In the genomic region with DNA sequence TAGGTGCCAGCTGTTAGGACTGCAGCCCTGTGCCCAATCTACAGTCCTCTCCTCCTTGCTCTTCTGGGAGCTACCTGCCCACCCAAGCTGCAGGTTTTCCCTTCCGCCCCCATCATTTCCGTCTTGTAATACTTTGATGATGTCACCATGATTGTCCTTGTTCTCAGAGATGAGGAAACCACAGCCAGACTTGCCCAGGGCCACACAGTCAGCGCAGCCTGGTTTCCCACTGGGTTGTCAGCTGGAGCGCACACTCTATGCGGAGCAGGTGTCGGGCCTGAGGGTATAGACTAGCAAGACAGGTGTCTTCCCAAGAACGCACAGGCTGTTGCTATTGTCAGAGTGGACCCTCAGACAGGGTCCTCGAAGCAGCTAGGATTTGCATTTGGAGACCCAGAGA, we compare ENCODE assay signal across 8 mouse cellular contexts. TPM values are rescaled to one million over a fixed set of nuclear protein-coding genes. Genes with fewer than 3 reads are reported as not detected.
DNase-seq lines count a peak whose midpoint lies in the region; ATAC-seq and TF ChIP-seq lines count a peak whose summit lies in the region.

No protein-coding gene starts in this region.

- ATAC-seq in forebrain, embryonic 12.5 days (ENCODE audit: low FRiP score): no peak
- ATAC-seq in forebrain, embryonic 11.5 days (replicated peaks; ENCODE audit: low FRiP score): no peak
- ATAC-seq in lung, postnatal 0 days: no peak
- ATAC-seq in embryonic facial prominence, embryonic 15.5 days (ENCODE audit: insufficient number of reproducible peaks, low FRiP score, low TSS enrichment, low read depth): peak; percentile 22; the same call in 1 of the 2 replicates
- ATAC-seq in stomach, postnatal 0 days (ENCODE audit: low FRiP score, low TSS enrichment): peak; percentile 14; the same call in 1 of the 2 replicates

- H3K9ac ChIP-seq in forebrain, embryonic 12.5 days: no peak overlapping the region
- no peak overlapping the region for H3K9ac ChIP-seq in forebrain, embryonic 11.5 days (ENCODE audit: low read length)
- H3K9ac ChIP-seq in lung, postnatal 0 days (replicated peaks; ENCODE audit: low read depth): no peak overlapping the region; the same call in 1 of the 2 replicates
- H3K9ac ChIP-seq in embryonic facial prominence, embryonic 15.5 days: no peak overlapping the region
- peak overlapping the region; percentile 52 for H3K9ac ChIP-seq in stomach, postnatal 0 days (ENCODE audit: low read length)

- no peak for TF ChIP-seq EP300 in lung, postnatal 0 days (IDR thresholded peaks at IDR 0.05)
- no peak for TF ChIP-seq EP300 in stomach, postnatal 0 days (optimal IDR thresholded peaks at IDR 0.05)

- H3K4me2 ChIP-seq in forebrain, embryonic 12.5 days: no peak overlapping the region
- H3K4me2 ChIP-seq in forebrain, embryonic 11.5 days (ENCODE audit: low read depth, low read length, severe bottlenecking): no peak overlapping the region
- no peak overlapping the region for H3K4me2 ChIP-seq in lung, postnatal 0 days (replicated peaks; ENCODE audit: low read depth, low read length)
- no peak overlapping the region for H3K4me2 ChIP-seq in embryonic facial prominence, embryonic 15.5 days (replicated peaks)
- no peak overlapping the region for H3K4me2 ChIP-seq in stomach, postnatal 0 days (replicated peaks; ENCODE audit: low read depth)

- H3K9me3 ChIP-seq in forebrain, embryonic 12.5 days: no peaks in the 10 kb centered on the region
- H3K9me3 ChIP-seq in forebrain, embryonic 11.5 days (ENCODE audit: control insufficient read depth, low read length): no peaks in the 10 kb centered on the region
- H3K9me3 ChIP-seq in lung, postnatal 0 days (ENCODE audit: low read length): no peaks in the 10 kb centered on the region
- H3K9me3 ChIP-seq in embryonic facial prominence, embryonic 15.5 days (replicated peaks): no peaks in the 10 kb centered on the region
- no peaks in the 10 kb centered on the region for H3K9me3 ChIP-seq in stomach, postnatal 0 days (ENCODE audit: control insufficient read depth, low read length)

- H3K36me3 ChIP-seq in forebrain, embryonic 12.5 days (replicated peaks): no peaks in the 10 kb centered on the region
- H3K36me3 ChIP-seq in forebrain, embryonic 11.5 days (ENCODE audit: control insufficient read depth, insufficient read depth, low read length): no peaks in the 10 kb centered on the region
- peaks cover under 1% of the 10 kb centered on the region; the same call in 1 of the 2 replicates for H3K36me3 ChIP-seq in lung, postnatal 0 days (ENCODE audit: insufficient read depth, low read length)
- no peaks in the 10 kb centered on the region for H3K36me3 ChIP-seq in embryonic facial prominence, embryonic 15.5 days
- no peaks in the 10 kb centered on the region for H3K36me3 ChIP-seq in stomach, postnatal 0 days (ENCODE audit: control insufficient read depth, insufficient read depth, low read length)

- no peak for DNase-seq in forebrain, embryonic 11.5 days (ENCODE audit: low spot score)
- peak; percentile 54 for DNase-seq in lung, postnatal 0 days (ENCODE audit: low spot score)
- no peak for DNase-seq in lung, adult 18-20 months
- DNase-seq in stomach, postnatal 0 days (ENCODE audit: low spot score): no peak
- DNase-seq in c-Kit-positive CD71-positive TER-119-positive erythroid progenitor cells, embryonic 14.5 days (ENCODE audit: low spot score): no peak
- DNase-seq in testis, postnatal 10 days (ENCODE audit: low spot score): no peak

- peaks cover 45% of the 10 kb centered on the region for H3K4me1 ChIP-seq in forebrain, embryonic 12.5 days
- 0 out of 2 replicates have a peak, but pooled peaks cover 9% of the 10 kb centered on the region for H3K4me1 ChIP-seq in forebrain, embryonic 11.5 days (replicated peaks; ENCODE audit: control insufficient read depth, insufficient read depth, low read length)
- H3K4me1 ChIP-seq in lung, postnatal 0 days (ENCODE audit: insufficient read depth, low read depth, low read length): peaks cover 39% of the 10 kb centered on the region
- peaks cover 37% of the 10 kb centered on the region for H3K4me1 ChIP-seq in embryonic facial prominence, embryonic 15.5 days
- H3K4me1 ChIP-seq in stomach, postnatal 0 days (replicated peaks; ENCODE audit: control insufficient read depth, insufficient read depth): peaks cover 2% of the 10 kb centered on the region

- WGBS in forebrain, embryonic 12.5 days: 86% methylated on average over 8 of the region's 8 CpGs
- WGBS in forebrain, embryonic 11.5 days: 84% methylated on average over 8 of the region's 8 CpGs
- WGBS in lung, postnatal 0 days: 76% methylated on average over 8 of the region's 8 CpGs
- 72% methylated on average over 8 of the region's 8 CpGs for WGBS in embryonic facial prominence, embryonic 15.5 days
- 71% methylated on average over 8 of the region's 8 CpGs for WGBS in stomach, postnatal 0 days

- no peak overlapping the region for H3K4me3 ChIP-seq in forebrain, embryonic 12.5 days (replicated peaks)
- H3K4me3 ChIP-seq in forebrain, embryonic 11.5 days (ENCODE audit: low read depth, low read length): no peak overlapping the region
- H3K4me3 ChIP-seq in lung, postnatal 0 days (ENCODE audit: low read depth, low read length): no peak overlapping the region
- H3K4me3 ChIP-seq in embryonic facial prominence, embryonic 15.5 days (replicated peaks): no peak overlapping the region
- H3K4me3 ChIP-seq in stomach, postnatal 0 days (ENCODE audit: low read depth, low read length): no peak overlapping the region

- no peaks in the 10 kb centered on the region for H3K27me3 ChIP-seq in forebrain, embryonic 12.5 days
- no peaks in the 10 kb centered on the region for H3K27me3 ChIP-seq in forebrain, embryonic 11.5 days (ENCODE audit: control insufficient read depth, insufficient read depth, low read length)
- no peaks in the 10 kb centered on the region for H3K27me3 ChIP-seq in lung, postnatal 0 days (replicated peaks; ENCODE audit: insufficient read depth, low read length)
- H3K27me3 ChIP-seq in embryonic facial prominence, embryonic 15.5 days: no peaks in the 10 kb centered on the region
- no peaks in the 10 kb centered on the region for H3K27me3 ChIP-seq in stomach, postnatal 0 days (ENCODE audit: control insufficient read depth, insufficient read depth, low read length)

- peak overlapping the region; percentile 46; the same call in 1 of the 2 replicates for H3K27ac ChIP-seq in forebrain, embryonic 12.5 days
- H3K27ac ChIP-seq in forebrain, embryonic 11.5 days (ENCODE audit: low read depth, low read length): no peak overlapping the region
- peak overlapping the region; percentile 98 for H3K27ac ChIP-seq in lung, postnatal 0 days (ENCODE audit: low read length)
- peak overlapping the region; percentile 87 for H3K27ac ChIP-seq in embryonic facial prominence, embryonic 15.5 days (replicated peaks)
- H3K27ac ChIP-seq in stomach, postnatal 0 days (replicated peaks): peak overlapping the region; percentile 98

- TF ChIP-seq CTCF in lung, postnatal 0 days (IDR thresholded peaks at IDR 0.05): no peak
- TF ChIP-seq CTCF in stomach, postnatal 0 days (IDR thresholded peaks at IDR 0.05; ENCODE audit: low read depth): no peak

RNA-seq across cellular contexts. Expression of gene Ccdc12, which starts 28.9 kb away (rescaled TPM):
- polyA plus RNA-seq in forebrain, embryonic 12.5 days (2016; fragmentation: Nextera tagmentation; extraction: Ambion mirVana): 139 and 143 TPM in 2 replicates
- 149 and 164 TPM in 2 replicates for polyA plus RNA-seq in forebrain, embryonic 11.5 days (2014; fragmentation: Nextera tagmentation; extraction: Ambion mirVana)
- polyA plus RNA-seq in lung, postnatal 0 days (2015; fragmentation: Nextera tagmentation; extraction: Ambion mirVana): 180 and 200 TPM in 2 replicates
- 131 and 139 TPM in 2 replicates for polyA plus RNA-seq in embryonic facial prominence, embryonic 15.5 days (2015; fragmentation: Nextera tagmentation; extraction: Ambion mirVana)
- 139 and 144 TPM in 2 replicates for polyA plus RNA-seq in stomach, postnatal 0 days (2015; fragmentation: Nextera tagmentation; extraction: Ambion mirVana)

RNA-seq across cellular contexts. Expression of gene Nbeal2, which starts 31.2 kb away (rescaled TPM):
- polyA plus RNA-seq in forebrain, embryonic 12.5 days (2016; fragmentation: Nextera tagmentation; extraction: Ambion mirVana): 2.0 and 2.3 TPM in 2 replicates
- polyA plus RNA-seq in forebrain, embryonic 11.5 days (2014; fragmentation: Nextera tagmentation; extraction: Ambion mirVana): 2.2 and 2.4 TPM in 2 replicates
- 6.2 and 6.6 TPM in 2 replicates for polyA plus RNA-seq in lung, postnatal 0 days (2015; fragmentation: Nextera tagmentation; extraction: Ambion mirVana)
- 4.9 and 6.7 TPM in 2 replicates for polyA plus RNA-seq in embryonic facial prominence, embryonic 15.5 days (2015; fragmentation: Nextera tagmentation; extraction: Ambion mirVana)
- 5.7 and 6.2 TPM in 2 replicates for polyA plus RNA-seq in stomach, postnatal 0 days (2015; fragmentation: Nextera tagmentation; extraction: Ambion mirVana)

RNA-seq across cellular contexts. Expression of gene Myl3, which starts 56.5 kb away (rescaled TPM):
- 1.3 and 1.5 TPM in 2 replicates for polyA plus RNA-seq in forebrain, embryonic 12.5 days (2016; fragmentation: Nextera tagmentation; extraction: Ambion mirVana)
- 0.92 TPM in 1 of 2 replicates, not detected in the other for polyA plus RNA-seq in forebrain, embryonic 11.5 days (2014; fragmentation: Nextera tagmentation; extraction: Ambion mirVana)
- 10.4 and 13.8 TPM in 2 replicates for polyA plus RNA-seq in lung, postnatal 0 days (2015; fragmentation: Nextera tagmentation; extraction: Ambion mirVana)
- 7.5 and 8.5 TPM in 2 replicates for polyA plus RNA-seq in embryonic facial prominence, embryonic 15.5 days (2015; fragmentation: Nextera tagmentation; extraction: Ambion mirVana)
- polyA plus RNA-seq in stomach, postnatal 0 days (2015; fragmentation: Nextera tagmentation; extraction: Ambion mirVana): 0.11 and 0.27 TPM in 2 replicates

Comparison
In these comparisons a context has a peak if more than half of its experiments do, and no peak if none do; other contexts are left out.
1. ATAC-seq: peak in embryonic facial prominence, embryonic 15.5 days (single experiment) and stomach, postnatal 0 days (single experiment); none in forebrain, embryonic 12.5 days (single experiment), forebrain, embryonic 11.5 days (single experiment) and lung, postnatal 0 days (single experiment).